Mouse (Mus musculus) T-cell, adult 2 months (primary cell): ENCODE results near the gene Atxn1l.
"Not testable (repeated sequence)": the region's sequence is repeated elsewhere in the genome, so short reads cannot be mapped to it uniquely, and the experiment has no call there.

ENCODE experiments used
- DNase-seq: peaks from one replicate; pipeline ENCODE4 v3.0.0; 2022; ENCODE audit warnings: low spot score

The Atxn1l gene

GRCm38 (mm10) chr8:109737237-109738048 is at the start of gene Atxn1l:
Atxn1l (minus strand) TSS chr8:109737739.
- peak; percentile 79 for DNase-seq

GRCm38 (mm10) chr8:109780548-109780947 is 43.0 kb upstream of the Atxn1l start:
- no peak for DNase-seq

GRCm38 (mm10) chr8:109779431-109780228 is 42.1 kb upstream of the Atxn1l start:
- DNase-seq, result no peak

GRCm38 (mm10) chr8:109778993-109779421 is 41.5 kb upstream of the Atxn1l start:
- DNase-seq, result peak; percentile 31

GRCm38 (mm10) chr8:109778280-109778977 is 40.9 kb upstream of the Atxn1l start, which contains the start of gene Ap1g1:
Ap1g1 (plus strand) TSS chr8:109778554.
- peak; percentile 98 for DNase-seq

GRCm38 (mm10) chr8:109777851-109778250 is 40.3 kb upstream of the Atxn1l start:
- peak; percentile 1 for DNase-seq

- no peak for DNase-seq
Observed at GRCm38 (mm10) chr8:109773154-109773553, 35.6 kb upstream of the Atxn1l start.

- no peak for DNase-seq
Observed at GRCm38 (mm10) chr8:109766081-109766480, 28.5 kb upstream of the Atxn1l start.

GRCm38 (mm10) chr8:109764031-109764430 is 26.5 kb upstream of the Atxn1l start:
- DNase-seq, result no peak

- no peak for DNase-seq
Observed at GRCm38 (mm10) chr8:109760221-109760620, 22.7 kb upstream of the Atxn1l start.

- no peak for DNase-seq
Observed at GRCm38 (mm10) chr8:109759426-109759825, 21.9 kb upstream of the Atxn1l start.

GRCm38 (mm10) chr8:109756849-109757248 is 19.3 kb upstream of the Atxn1l start:
- DNase-seq, result no peak

GRCm38 (mm10) chr8:109755554-109755953 is 18.0 kb upstream of the Atxn1l start:
- not testable (repeated sequence) for DNase-seq

- DNase-seq, result no peak
Observed at GRCm38 (mm10) chr8:109754696-109755095, 17.2 kb upstream of the Atxn1l start.

GRCm38 (mm10) chr8:109751731-109752485 is 14.4 kb upstream of the Atxn1l start:
- DNase-seq, result no peak

- DNase-seq, result peak; percentile 75
Observed at GRCm38 (mm10) chr8:109750699-109751098, 13.2 kb upstream of the Atxn1l start.

- no peak for DNase-seq
Observed at GRCm38 (mm10) chr8:109750274-109750673, 12.7 kb upstream of the Atxn1l start.

GRCm38 (mm10) chr8:109747468-109748199 is 10.1 kb upstream of the Atxn1l start:
- no peak for DNase-seq

GRCm38 (mm10) chr8:109738049-109738380 is 476 bp upstream of the Atxn1l start:
- no peak for DNase-seq

GRCm38 (mm10) chr8:109736819-109737218 is 720 bp downstream of the Atxn1l start:
- peak; percentile 5 for DNase-seq

- no peak for DNase-seq
Observed at GRCm38 (mm10) chr8:109734018-109734417, 3.5 kb downstream of the Atxn1l start.
